Mouse (Mus musculus) midbrain, embryonic 16.5 days (tissue): Measurements from ENCODE around the gene Bcar3. TPM values are rescaled to one million over a fixed set of nuclear protein-coding genes. Genes with fewer than 3 reads are reported as not detected.
"Not testable (repeated sequence)": the region's sequence is repeated elsewhere in the genome, so short reads cannot be mapped to it uniquely, and the experiment has no call there.

Experiments used
- ATAC-seq: fragments of 200-750 bp; cut with Nextera tagmentation; 2 replicates; pipeline ENCODE4 v1.8.0; 2017; ENCODE audit warnings: moderate TSS enrichment
- H3K27ac ChIP-seq: fragments of 300-500 bp; sonication (generic); 2 replicates; pipeline ENCODE4 v1.5.1; 2014; ENCODE audit warnings: mild to moderate bottlenecking, low read length, mixed read lengths
- H3K27me3 ChIP-seq: fragments of 300-500 bp; sonication (generic); 2 replicates; pipeline ENCODE4 v1.6.1; 2014; ENCODE audit warnings: low read depth, low read length, mixed read lengths; ENCODE audit not compliant: control insufficient read depth, insufficient read depth
- H3K36me3 ChIP-seq: fragments of 300-500 bp; sonication (generic); 2 replicates; pipeline ENCODE4 v1.6.1; 2014; ENCODE audit warnings: mild to moderate bottlenecking, low read length, moderate library complexity, mixed read lengths; ENCODE audit not compliant: control insufficient read depth, insufficient read depth
- H3K4me1 ChIP-seq: fragments of 300-500 bp; sonication (generic); 2 replicates; pipeline ENCODE4 v1.6.1; 2014; ENCODE audit warnings: mild to moderate bottlenecking, low read length, mixed read lengths; ENCODE audit not compliant: control insufficient read depth, insufficient read depth
- H3K4me2 ChIP-seq: fragments of 300-500 bp; sonication (generic); 2 replicates; pipeline ENCODE4 v1.6.1; 2014; ENCODE audit warnings: mild to moderate bottlenecking, low read length, mixed read lengths
- H3K4me3 ChIP-seq: fragments of 300-500 bp; sonication (generic); 2 replicates; pipeline ENCODE4 v1.5.1; 2014; ENCODE audit warnings: low read depth, mild to moderate bottlenecking, low read length, moderate library complexity, mixed read lengths
- H3K9ac ChIP-seq: fragments of 300-500 bp; sonication (generic); 2 replicates; pipeline ENCODE4 v1.6.1; 2014; ENCODE audit warnings: low read depth, low read length, mixed read lengths
- H3K9me3 ChIP-seq: fragments of 300-500 bp; sonication (generic); replicated peaks from 2 replicates; pipeline ENCODE4 v1.6.1; 2014; ENCODE audit warnings: mild to moderate bottlenecking, low read length, mixed read lengths; ENCODE audit not compliant: control insufficient read depth, poor library complexity, severe bottlenecking
- WGBS: fragments of 180-500 bp; shearing (Covaris S2); extraction: QIAGEN DNeasy Blood & Tissue Kit; methylation state at CpG from one replicate; pipeline ENCODE4 v1.1.7; 2014; 5-methylcytosine and 5-hydroxymethylcytosine counted together
- polyA plus RNA-seq: library from polyadenylated mRNA; unstranded; fragments of >200 nt; fragmentation: Nextera tagmentation; extraction: Ambion mirVana; gene quantifications from 2 replicates; pipeline ENCODE4 v1.2.1, GENCODE M21; 2015

The Bcar3 gene
- polyA plus RNA-seq, 1 experiment from 2014 or later = 7.6 TPM

DNA sequence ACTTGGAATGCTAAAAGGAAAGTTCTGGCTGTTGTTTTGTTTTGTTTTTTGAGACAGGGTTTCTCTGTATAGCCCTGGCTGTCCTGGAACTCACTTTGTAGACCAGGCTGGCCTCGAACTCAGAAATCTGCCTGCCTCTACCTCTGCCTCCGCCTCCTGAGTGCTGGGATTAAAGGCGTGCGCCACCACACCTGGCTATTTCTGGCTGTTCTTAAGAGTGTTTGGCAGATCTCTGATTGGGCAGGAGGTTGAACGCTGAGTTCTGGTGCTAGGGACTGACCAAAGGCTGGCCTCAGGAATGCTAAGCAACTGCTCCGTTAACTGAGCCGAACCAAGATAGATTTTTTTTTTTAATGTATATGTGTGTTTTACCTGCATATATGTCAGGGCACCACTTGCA is 39.9 kb upstream of the Bcar3 start:
- not testable (repeated sequence) for H3K4me2 ChIP-seq, H3K27ac ChIP-seq, H3K4me1 ChIP-seq, ATAC-seq, H3K36me3 ChIP-seq, H3K9me3 ChIP-seq, H3K27me3 ChIP-seq, H3K4me3 ChIP-seq, H3K9ac ChIP-seq
- WGBS = 91% methylated on average over 7 of the region's 7 CpGs

DNA sequence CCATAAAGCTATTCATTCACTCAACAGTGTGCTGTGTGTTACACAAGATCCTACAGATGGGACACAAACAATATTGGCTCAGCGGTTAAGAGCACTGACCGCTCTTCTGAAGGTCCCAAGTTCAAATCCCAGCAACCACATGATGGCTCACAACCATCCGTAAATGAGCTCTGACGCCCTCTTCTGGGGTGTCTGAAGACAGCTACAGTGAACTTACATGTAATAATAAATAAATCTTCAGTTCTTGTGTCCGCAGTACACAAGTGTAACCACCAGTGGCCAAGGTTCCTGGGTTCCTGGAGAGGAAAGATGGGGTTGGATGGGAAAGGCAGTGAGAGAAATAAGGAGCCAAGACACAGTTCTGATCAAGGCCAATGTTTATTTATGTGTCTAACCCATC is 23.9 kb upstream of the Bcar3 start:
- peaks cover 3% of the 10 kb centered on the region for H3K4me1 ChIP-seq
- H3K36me3 ChIP-seq = peaks cover 6% of the 10 kb centered on the region
- H3K27ac ChIP-seq = no peak overlapping the region
- no peaks in the 10 kb centered on the region for H3K27me3 ChIP-seq
- no peak overlapping the region for H3K4me3 ChIP-seq
- H3K4me2 ChIP-seq = no peak overlapping the region
- 76% methylated on average over 5 of the region's 5 CpGs for WGBS
- ATAC-seq = no peak
- no peak overlapping the region for H3K9ac ChIP-seq
- no peaks in the 10 kb centered on the region for H3K9me3 ChIP-seq

DNA sequence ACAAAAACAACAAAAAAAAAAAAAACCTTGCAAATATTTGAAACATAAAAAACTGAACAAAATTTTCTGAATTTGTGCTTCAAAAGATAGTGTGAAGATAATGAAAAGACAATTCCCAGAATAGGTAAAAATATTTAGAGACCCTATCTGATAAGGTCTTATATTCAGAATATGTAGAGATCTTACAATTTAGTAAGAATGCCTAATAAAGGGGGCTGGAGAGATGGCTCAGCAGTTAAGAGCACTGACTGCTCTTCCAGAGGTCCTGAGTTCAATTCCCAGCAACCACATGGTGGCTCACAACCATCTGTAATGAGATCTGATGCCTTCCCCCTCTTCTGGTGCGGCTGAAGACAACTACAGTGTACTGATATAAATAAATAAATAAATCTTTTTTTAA is 21.4 kb upstream of the Bcar3 start:
- 86% methylated on average over 1 of the region's 1 CpGs for WGBS
- ATAC-seq, H3K36me3 ChIP-seq, H3K4me2 ChIP-seq, H3K4me3 ChIP-seq, H3K27me3 ChIP-seq, H3K27ac ChIP-seq, H3K9me3 ChIP-seq, H3K9ac ChIP-seq: not testable (repeated sequence)
- H3K4me1 ChIP-seq = peaks cover 26% of the 10 kb centered on the region

DNA sequence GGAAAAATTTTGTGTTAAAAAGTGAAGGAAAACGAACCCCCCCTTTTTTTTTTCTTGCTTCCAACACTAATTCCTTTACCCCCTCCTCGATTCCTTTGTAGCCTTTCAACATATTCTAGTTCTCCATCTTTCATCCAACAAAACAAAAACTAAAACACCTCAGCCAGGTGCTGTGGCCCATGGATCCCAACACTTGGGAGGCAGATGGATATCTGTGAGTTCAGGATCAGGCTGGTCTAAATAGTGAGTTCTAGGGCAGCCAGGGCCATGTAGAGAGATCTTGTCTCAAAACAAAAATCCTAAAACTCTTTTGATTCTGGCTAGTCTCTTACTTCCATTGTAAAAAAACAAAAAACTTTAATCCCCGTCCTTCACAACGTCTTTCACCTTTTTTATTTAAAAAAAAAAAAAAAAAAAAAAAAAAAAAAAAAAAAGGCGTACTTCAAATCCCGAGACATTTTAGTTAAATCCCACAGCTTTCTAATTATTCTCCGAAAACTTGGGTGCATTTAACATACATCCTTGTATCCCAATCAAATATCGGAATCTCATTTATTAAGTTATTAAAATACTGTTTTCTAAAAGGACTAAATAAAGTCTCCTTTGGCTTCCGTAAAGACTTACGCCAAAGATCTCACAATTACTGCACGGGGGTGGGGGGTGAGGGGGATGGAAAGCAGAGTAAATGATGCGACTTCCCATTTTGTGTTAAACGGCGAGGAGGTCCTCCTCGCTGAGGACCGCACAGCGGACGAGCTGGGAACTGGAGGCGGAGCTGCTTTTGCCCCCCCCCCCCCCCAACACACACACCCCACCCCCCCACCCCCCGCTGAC is 20.3 kb upstream of the Bcar3 start:
- Histone ChIP-seq H3K9me3 (no peaks in the 10 kb centered on the region), H3K4me2 (peak overlapping the region; percentile 44), H3K9ac (peak overlapping the region; percentile 77), H3K4me3 (peak overlapping the region; percentile 62), H3K4me1 (peaks cover 35% of the 10 kb centered on the region), H3K27me3 (no peaks in the 10 kb centered on the region), H3K27ac (peak overlapping the region; percentile 67), H3K36me3 (peaks cover 11% of the 10 kb centered on the region)
- peak; percentile 91 for ATAC-seq
- 10% methylated on average over 19 of the region's 20 CpGs for WGBS

DNA sequence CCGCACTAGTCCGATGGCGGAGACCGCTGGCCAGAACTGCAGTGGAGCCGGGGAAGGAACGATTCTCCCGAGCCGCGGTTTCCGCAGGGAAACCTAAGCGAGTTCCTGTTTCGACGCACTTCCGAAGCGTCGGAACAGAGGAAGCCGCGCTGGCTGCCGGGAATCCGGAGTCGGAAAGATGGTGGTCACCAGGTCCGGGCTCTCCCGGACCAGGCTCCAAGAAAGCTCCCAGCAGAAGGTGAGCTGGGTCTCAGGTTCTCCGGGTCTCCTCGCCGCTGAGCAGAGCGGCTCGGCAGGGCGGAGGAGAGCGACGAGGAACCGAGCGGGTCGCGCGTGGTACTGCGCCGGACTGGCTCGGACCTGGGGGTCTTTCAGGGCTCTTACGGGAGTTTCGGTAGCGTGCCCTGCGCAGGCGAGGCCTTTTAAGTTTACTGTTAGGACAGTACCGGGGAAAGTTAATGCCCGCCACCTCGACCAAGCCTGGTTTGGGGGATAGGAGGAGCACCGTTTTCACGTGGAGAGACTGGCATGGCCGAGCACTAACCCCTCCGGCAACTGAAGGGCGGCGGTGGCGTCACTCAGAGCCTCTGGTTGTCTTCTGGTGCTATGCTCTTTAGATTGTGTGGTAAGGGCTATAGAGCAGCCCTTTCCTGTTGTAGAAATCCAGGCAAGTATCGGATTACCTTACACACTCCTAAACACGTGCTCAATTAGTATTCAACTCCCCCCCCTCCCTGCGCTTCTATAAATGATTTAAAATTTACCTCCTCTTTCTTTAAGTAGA is 19.5 kb upstream of the Bcar3 start, which contains the start of gene Dnttip2:
TSS of gene Dnttip2 (plus strand) at position 148 of the 784 bp plus-strand sequence.
- Histone ChIP-seq H3K4me1 (peaks cover 35% of the 10 kb centered on the region), H3K4me2 (peak within 1 kb of the TSS; percentile 85), H3K36me3 (peaks cover 11% of the 10 kb centered on the region), H3K27ac (peak within 1 kb of the TSS; percentile 67), H3K4me3 (peak within 1 kb of the TSS; percentile 62), H3K27me3 (no peaks in the 10 kb centered on the region), H3K9me3 (no peaks in the 10 kb centered on the region), H3K9ac (peak within 1 kb of the TSS; percentile 77)
- under 1% methylated on average over 52 of the region's 57 CpGs for WGBS
- peak; percentile 96 for ATAC-seq

DNA sequence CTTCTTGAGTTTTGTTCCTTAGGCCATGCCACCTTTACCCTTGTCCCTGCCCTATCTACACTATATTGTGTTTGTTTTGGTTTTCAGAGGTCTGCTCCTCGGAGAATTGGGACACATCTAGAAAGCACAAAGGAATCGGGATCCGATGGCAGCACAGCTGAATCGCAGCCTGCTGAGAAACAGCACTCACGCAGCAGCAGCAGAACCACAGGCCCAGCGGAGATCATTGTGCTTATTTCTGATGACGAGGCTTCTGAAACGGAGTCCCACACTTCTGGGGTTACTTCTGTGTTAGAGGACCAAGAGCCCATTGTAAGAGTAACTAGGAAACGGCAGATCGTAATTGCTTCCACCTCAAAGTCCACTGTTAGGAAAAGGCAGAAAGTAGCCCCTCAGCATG is 18.8 kb upstream of the Bcar3 start:
- Histone ChIP-seq H3K4me3 (peak overlapping the region; percentile 62), H3K36me3 (peaks cover 12% of the 10 kb centered on the region), H3K4me1 (peaks cover 35% of the 10 kb centered on the region), H3K27ac (no peak overlapping the region), H3K9me3 (no peaks in the 10 kb centered on the region), H3K9ac (no peak overlapping the region), H3K27me3 (no peaks in the 10 kb centered on the region), H3K4me2 (peak overlapping the region; percentile 85)
- no peak for ATAC-seq
- WGBS = 69% methylated on average over 10 of the region's 10 CpGs

DNA sequence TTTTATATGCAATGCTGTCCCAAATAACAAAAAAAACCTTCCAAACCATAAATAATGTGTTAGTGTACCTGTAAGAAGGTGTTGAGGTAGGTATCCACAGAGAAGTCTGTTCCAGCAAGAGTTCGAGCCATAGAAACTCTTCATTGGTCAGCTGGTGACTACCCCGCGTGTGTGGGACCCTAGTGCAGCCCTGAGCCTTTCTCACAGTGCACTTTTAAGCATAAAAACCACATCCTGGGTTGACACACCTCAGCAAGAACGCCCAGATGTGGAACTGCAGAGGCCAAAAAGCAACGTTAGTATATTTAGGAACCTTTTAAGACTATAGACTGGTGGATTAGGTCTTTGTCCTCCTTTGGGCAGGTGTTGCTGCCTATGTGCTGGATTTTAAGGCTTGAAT is 6.7 kb upstream of the Bcar3 start:
- ATAC-seq = no peak

DNA sequence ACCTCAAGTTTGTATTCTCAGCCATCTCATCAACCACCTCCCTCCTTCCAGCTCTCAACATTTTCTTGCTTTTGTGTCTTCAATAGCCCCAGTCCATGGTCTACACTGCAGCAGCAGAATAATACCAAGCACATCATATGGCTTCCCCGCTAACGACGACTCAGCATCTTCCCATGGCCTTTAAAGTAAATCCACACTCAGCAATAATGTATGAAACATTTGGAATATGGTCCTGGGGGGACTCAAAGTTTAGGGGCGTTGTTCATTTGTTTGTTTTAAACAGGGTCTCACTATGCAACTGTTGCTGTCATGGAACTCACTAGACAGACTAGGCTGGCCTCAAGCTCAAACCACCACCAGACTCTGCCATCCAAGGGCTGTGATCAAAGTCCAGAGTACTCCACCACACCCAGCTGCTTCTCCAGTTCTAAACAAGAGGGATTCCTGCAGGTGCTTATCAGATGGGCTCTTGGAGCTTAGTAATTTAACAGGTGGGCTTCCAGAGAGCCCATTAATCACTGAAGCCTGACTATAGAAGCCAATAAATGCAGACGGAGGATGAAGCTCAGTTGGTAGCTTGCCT is 5.2 kb upstream of the Bcar3 start:
- WGBS = 88% methylated on average over 5 of the region's 5 CpGs
- H3K4me1 ChIP-seq = peaks cover 23% of the 10 kb centered on the region
- H3K27me3 ChIP-seq = no peaks in the 10 kb centered on the region
- H3K9me3 ChIP-seq = no peaks in the 10 kb centered on the region
- ATAC-seq = no peak
- H3K9ac ChIP-seq = no peak overlapping the region
- H3K4me3 ChIP-seq = no peak overlapping the region
- peaks cover 3% of the 10 kb centered on the region for H3K36me3 ChIP-seq
- H3K27ac ChIP-seq = no peak overlapping the region
- no peak overlapping the region for H3K4me2 ChIP-seq

More for the DNA sequence above, 6.7 kb upstream of the Bcar3 start:
- H3K36me3 ChIP-seq = peaks cover 9% of the 10 kb centered on the region
- H3K9ac ChIP-seq = no peak overlapping the region
- H3K27ac ChIP-seq = no peak overlapping the region
- no peaks in the 10 kb centered on the region for H3K27me3 ChIP-seq
- 79% methylated on average over 5 of the region's 5 CpGs for WGBS
- H3K4me2 ChIP-seq = no peak overlapping the region
- no peak overlapping the region for H3K4me3 ChIP-seq
- no peaks in the 10 kb centered on the region for H3K9me3 ChIP-seq
- H3K4me1 ChIP-seq = peaks cover 20% of the 10 kb centered on the region

DNA sequence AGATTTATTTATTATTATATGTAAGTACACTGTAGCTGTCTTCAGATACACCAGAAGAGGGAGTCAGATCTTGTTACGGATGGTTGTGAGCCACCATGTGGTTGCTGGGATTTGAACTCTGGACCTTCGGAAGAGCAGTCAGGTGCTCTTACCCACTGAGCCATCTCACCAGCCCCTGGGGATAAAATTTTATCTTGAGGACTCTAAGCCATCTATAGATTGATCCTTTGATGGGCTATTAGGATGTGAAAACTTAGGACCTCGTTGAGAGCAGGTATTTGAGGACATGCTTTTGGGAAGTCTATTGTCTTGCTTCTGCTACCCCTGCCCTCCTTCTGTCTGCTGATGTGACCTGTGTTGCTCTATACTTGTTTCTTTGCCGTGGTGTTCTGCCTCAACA is 4.6 kb upstream of the Bcar3 start:
- H3K9me3 ChIP-seq, H3K4me2 ChIP-seq, H3K27ac ChIP-seq, H3K4me3 ChIP-seq, H3K27me3 ChIP-seq, ATAC-seq, H3K9ac ChIP-seq, H3K36me3 ChIP-seq: not testable (repeated sequence)
- H3K4me1 ChIP-seq = peaks cover 25% of the 10 kb centered on the region
- 65% methylated on average over 3 of the region's 4 CpGs for WGBS
